Mouse (Mus musculus) small intestine, adult 2 months (tissue): ENCODE measurements around the gene Olfr9.

Experiments used
- CTCF ChIP-seq: fragments of 200-500 bp; IDR thresholded peaks from 2 replicates; pipeline ENCODE4 v1.5.1; 2012; ENCODE audit warnings: low read depth, mild to moderate bottlenecking, control low read depth, inconsistent platforms, low read length, moderate library complexity, mixed read lengths; ENCODE audit not compliant: insufficient replicate concordance, insufficient read length; ENCODE audit errors: extremely low read depth
- POLR2A ChIP-seq: fragments of 200-500 bp; IDR thresholded peaks from 2 replicates; pipeline ENCODE4 v1.6.1; 2012; ENCODE audit warnings: low read depth, mild to moderate bottlenecking, control low read depth, inconsistent platforms, low read length, moderate library complexity

DNA sequence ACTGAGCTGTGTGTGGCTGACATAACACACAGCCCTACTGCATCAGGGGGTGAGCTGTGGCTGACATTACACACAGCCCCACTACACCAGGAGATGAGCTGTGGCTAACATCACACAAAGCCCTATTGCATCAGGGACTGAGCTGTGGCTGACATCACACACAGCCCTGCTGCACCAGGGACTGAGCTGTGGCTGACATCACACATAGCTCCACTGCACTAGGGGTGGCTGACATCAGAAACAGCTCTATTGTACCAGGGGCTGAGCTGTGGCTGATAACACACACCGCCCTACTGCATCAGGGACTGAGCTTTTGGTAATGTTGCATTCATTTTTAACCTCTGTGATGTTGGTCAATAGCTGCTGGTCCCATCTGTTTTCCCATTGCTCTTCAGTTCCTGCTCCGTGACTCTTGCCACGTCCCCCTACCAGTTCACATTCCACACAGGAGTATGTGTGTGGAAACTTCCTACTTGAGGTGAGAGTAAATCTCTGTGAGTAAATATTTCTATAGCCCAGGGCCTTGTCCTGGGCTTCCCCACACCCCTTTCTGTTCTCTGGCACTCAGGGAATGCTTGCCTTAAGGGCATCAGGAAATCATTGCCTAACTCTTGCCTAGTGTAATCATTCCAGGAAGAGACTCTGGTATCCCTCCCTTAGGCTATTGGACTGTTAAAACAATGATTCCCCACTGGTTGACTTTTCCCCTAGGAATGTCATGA is 8.4 kb upstream of the Olfr9 start:
- TF ChIP-seq CTCF (no peak), POLR2A (no peak)
